Mouse (Mus musculus): Measurements from ENCODE around the gene Tmem97. TPM values are rescaled to one million over a fixed set of nuclear protein-coding genes. Genes with fewer than 3 reads are reported as not detected.

The Tmem97 gene
- total RNA-seq, 2 experiments from 2014 or later, result 21.7 to 22.8 TPM

DNA sequence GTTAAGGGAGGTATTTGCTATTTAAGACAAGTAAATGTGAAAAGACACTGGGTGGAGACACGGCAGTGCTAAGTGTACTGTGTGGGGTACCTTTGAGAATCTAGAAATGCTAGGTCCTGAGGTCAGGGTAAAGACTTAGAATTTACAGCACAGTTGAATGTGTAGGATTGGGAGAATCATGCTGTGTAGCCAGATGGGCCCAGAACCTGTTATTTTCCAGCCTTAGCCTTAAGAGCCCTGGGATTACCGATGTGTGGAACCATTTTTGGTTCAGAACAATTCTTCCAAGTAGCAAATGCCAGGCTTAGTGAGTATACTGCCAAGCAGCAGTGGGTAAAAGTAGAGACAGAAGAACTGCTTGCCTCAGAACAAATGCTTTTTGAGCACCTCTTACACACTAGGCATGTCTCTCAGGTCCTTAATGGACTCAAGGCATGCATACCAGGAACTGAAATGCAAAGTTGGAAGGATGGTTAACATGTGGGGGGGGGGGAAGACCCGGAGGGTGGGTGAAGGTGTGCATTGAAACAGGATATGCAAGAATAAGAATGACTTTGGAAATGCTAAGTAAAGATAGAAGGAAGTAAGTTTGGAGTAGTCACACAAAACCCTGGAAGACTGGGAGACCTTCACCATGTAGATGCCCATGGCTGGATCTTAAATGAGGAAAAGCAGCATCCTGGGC, 37.3 kb downstream of the Tmem97 start:
- no peak for DNase-seq (ENCODE audit: low spot score in 2 of 2)

DNA sequence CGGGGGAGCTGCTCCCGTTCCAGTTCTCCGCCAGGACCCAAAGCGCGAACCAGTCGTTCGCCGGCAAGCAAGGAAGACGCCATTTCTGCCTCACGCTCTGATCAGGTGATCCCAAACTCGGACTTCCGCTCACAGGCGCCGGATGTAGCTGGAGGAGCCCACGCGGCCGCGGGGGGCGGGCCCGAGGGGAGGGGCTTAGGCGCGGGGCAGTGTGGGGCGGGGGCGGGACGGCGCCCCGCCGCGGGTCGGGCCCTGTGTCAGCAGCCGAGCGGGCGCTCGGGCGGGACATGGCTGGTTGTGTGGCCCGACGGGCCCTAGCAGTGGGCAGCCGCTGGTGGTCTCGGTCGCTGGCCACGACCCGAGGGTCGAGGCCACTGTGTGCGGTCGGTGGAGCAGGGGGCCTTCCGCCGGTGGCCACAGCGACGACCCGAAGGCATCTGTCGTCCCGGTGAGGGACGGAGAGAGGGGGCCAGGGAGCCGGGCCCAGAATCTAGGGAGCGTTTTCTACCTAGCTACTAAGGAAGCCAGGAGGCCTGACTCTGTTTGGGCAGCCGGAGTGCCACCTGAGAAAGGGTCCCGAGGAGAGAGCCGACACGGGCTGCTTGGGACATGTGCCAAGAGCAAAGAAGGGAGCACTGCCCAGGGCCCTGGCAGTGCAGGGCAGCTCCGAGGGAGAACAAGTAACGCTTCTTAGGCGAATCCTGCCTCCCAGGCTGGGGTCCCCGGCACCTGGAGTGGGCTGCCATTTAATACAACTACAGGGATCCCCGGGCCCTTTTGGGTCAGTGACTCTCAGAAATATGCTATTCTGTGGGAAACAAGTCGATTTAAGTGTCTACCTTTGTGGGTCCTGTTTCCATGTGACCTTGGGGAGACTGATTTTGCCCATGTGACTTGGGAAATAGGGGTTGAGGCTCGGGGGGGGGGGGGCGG, 38.3 kb downstream of the Tmem97 start, which contains the start of the genes Tmem199 and Poldip2:
Gene Tmem199 (minus strand): TSS at position 148 of the 933 bp plus-strand sequence.
Gene Poldip2 (plus strand): TSS at position 169 of the 933 bp plus-strand sequence.
- peak; percentile 81 to 86 for DNase-seq (ENCODE audit: low spot score in 2 of 2)

DNA sequence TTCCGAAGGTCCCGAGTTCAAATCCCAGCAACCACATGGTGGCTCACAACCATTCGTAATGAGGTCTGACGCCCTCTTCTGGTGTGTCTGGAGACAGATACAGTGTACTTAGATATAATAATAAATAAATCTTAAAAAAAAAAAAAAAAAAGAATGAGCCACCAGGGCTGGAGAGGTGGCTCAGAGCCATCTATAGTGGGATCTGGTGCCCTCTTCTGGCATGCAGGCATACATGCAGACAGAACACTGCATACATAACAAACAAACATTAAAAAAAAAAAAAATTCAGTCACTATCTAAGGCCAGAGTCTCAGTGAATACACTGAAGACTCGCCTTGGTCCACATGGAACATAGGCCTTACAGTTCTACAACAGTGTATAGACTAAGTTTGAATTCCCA, 41.4 kb downstream of the Tmem97 start:
- DNase-seq (ENCODE audit: low spot score in 2 of 2), result no peak

DNA sequence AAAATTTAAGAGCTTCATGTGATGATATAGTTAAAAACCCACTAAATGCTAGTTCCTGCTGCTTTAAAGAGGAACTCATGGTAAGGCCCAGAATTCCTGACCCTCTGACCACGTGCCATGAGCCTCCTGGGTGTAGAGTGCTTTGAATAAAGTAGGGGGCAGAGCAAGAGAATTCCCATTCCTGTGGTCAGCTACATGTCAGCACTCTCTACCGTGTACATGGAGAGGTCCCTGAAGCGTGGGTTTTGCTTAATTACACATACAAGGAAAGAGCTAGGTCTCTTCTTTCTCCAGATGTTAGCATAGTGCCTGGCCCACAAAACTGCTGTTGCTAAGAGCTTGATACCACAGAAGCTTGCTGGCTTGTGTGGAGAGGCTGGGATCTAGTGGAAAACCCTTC, 45.1 kb downstream of the Tmem97 start:
- DNase-seq (ENCODE audit: low spot score in 2 of 2), result no peak

DNA sequence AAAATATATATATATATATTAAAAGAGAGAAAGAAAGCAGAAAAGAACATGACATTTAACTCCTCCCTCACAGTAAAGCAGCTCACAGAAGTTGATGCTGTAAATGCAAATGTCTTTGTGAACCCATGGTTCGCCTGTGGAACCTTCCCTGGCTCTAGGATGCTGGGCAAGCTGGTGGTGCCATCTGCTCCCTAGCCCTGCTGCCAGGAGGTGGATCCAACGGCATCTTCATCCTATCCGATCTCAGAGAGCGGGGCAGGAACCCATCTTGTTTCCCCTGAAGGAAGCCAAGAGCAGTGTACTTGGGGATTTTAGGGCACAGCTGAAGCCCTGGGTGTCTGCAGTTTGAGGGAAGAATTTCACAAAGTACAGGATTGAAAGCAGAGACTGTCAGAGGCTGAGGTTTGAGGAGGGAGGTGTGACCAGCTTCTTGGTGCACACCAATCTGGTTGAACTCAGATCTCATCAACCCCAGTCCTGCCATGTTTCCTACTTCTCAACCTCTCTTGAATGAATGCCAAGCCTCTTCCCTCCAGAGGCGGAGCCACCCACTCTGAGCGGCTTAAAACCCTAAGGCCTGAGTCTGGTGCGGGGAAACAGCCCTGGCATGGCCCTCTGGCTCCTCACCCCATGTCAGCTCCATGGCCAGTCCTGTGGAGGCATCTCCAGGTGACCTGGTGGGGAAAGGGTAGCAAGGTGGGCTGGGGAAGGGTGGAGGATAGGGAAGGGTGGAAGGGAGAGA, 47.5 kb downstream of the Tmem97 start, which contains the start of gene Sebox:
Gene Sebox (plus strand): TSS at position 539 of the 742 bp plus-strand sequence.
- peak; percentile 43 to 55 for DNase-seq (ENCODE audit: low spot score in 2 of 2)

DNA sequence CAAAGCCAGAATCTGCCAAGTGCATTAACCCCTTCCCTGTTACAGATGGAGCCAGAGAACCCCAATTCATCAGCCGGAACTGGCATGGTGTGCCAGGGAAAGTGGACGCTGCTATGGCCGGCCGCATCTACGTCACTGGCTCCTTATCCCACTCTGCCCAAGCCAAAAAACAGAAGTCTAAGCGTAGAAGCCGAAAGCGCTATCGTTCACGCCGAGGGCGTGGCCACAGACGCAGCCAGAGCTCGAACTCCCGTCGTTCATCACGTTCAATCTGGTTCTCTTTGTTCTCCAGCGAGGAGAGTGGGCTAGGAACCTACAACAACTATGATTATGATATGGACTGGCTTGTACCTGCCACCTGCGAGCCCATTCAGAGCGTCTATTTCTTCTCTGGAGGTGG, 49.0 kb downstream of the Tmem97 start:
- DNase-seq (ENCODE audit: low spot score in 2 of 2), result no peak

DNA sequence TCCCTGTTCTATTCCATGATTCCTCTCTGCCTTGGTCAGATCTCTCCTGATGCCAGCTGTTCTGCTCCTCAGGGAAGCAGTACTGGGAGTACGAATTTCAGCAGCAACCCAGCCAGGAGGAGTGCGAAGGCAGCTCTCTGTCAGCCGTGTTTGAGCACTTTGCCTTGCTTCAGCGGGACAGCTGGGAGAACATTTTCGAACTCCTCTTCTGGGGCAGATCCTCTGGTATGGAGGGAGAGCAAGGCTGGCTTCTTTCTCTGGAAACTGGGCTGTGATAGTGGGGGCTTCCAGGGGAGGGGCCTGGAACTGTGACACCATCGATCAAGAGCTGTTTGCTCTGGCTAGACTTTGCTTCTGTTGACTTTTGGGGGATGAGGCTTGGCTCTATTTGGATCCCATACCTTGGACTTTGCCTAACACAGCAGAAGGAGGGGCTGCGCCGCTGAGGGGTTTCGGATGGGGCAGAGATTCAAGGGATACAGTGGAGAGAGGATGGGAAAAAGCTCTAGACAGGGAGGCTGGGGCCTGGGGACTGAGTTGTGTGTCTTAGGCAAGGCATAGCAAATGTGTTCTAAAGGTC, 49.9 kb downstream of the Tmem97 start:
- DNase-seq (ENCODE audit: low spot score in 2 of 2), result no peak

DNA sequence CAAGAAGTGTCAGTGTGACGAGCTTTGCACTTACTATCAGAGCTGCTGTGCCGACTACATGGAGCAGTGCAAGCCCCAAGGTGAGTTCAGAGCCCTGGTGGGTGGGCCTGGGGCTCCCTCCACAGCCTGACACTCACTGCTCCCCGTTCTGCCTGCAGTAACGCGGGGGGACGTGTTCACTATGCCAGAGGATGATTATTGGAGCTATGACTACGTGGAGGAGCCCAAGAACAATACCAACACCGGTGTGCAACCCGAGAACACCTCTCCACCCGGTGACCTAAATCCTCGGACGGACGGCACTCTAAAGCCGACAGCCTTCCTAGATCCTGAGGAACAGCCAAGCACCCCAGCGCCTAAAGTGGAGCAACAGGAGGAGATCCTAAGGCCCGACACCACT, 51.0 kb downstream of the Tmem97 start:
- DNase-seq (ENCODE audit: low spot score in 2 of 2), result no peak

DNA sequence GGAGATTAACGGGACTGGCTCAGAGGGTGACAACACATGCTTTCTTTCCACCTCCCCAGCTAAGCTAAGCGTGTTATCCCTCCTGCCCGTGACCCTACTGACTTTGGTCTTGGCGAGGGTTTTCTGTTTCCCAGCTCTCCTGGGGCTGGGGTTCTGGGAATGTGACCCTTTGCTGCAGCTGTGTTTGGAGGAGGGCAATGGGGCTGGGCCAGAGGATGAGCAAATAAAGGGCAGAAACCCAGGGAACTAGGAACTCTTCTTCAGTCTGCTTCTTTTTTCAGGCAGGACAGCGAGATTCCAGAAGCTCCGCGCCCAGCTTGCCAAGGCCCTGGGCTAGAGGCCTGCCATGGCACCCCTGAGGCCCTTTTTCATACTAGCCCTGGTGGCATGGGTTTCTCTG, 51.6 kb downstream of the Tmem97 start, which contains the start of gene Vtn:
Gene Vtn (plus strand): TSS at position 88 of the 400 bp plus-strand sequence.
- no peak for DNase-seq (ENCODE audit: low spot score in 2 of 2)

DNA sequence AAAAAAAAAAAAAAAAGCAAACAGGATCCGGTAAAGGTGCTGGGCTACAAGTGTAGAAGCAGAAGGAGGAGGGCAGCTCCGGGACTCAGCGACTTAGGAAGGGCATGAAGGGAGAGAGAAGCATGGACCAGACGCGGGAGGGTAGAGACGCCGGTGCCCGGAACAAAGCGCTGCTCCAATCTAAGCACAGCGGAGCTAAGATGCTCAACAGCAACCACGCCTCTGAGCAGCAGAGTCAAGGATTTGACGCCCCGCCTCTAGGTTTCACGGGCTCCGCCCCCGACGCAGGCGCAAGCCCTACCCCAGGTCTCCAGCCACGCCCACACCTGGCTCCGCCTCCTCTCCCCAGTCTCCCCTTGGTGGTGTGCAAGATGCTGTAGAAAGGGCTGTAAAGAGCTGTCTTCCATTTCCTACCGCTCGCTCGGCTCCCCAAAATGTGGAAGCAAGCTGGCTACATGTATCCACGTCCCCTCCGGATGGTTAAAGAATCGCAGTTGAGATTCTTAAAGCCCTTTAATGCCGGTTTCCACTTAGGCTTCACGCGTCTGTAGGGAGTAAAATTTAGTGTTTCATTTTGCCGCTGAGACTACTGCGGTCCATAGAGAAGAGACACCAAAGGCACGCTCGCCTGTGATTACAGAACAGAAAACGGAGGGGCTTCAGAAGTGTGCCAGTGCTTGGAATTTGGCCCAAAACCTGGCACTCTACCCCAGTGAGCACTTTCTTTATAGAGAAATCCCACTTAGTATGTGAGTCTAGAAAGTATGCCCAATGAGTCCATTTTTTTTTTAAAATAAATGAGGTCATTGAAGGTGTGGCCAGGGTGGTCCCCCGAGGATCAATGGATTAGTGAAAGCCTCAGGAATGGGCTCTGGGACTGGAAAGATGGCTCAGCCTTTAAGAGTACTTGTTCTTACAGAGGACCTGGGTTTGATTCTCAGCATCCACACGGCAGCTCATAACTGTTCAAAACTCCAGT, 52.7 kb downstream of the Tmem97 start, which contains the start of gene Sarm1:
Gene Sarm1 (minus strand): TSS at position 211 of the 979 bp plus-strand sequence.
- peak; percentile 95 to 96 for DNase-seq (ENCODE audit: low spot score in 2 of 2)

DNA sequence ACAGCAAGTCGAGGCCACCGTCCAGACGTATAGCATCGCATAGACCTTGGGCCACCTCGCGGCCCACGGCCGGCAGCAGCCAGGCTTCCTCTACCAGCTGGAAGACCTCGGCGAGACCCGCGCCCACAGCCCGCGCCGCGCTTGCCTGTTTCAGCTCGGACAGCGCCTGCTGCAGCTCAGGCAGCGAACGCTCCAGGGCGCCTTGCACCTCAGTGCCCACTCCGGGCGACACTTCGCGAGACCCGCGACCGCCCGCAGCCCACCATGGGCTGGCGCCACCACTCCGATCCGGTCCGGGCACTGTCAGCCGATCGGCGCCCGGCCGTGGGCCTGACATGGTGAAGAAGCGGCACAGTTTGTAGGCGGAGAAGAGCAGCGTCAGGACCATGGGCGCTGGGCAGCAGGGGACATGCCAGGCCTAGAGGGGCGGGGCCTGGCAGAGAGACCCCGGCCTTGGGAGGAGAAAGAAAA, 53.5 kb downstream of the Tmem97 start:
- peak; percentile 58 to 69 for DNase-seq (ENCODE audit: low spot score in 2 of 2)

DNA sequence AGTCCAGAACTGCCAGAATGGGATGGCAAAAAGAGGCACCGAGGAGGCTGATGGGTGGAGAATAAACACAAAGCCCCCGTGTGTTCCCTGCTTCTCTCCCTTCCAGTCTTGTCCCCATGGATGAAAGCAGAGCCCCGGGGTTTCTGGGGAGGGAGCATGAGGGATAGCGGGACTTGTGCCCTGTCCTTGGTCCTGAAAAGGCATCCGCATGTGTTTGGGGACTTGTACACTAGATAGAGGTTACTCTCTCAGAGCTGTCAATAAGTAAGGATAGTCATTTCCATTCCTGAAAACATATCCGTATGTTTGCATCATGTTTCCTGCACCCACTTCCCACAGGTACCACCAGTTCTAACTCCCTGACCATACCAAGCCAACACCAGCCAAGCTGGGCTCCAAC, 54.7 kb downstream of the Tmem97 start:
- DNase-seq (ENCODE audit: low spot score in 2 of 2), result no peak

Other genes starting within 250 kb of the Tmem97 start
- 1 to 10 TPM; 6.5 to 7.1 TPM for gene Spag5, start 249.2 kb downstream of the Tmem97 start, total RNA-seq (2021)
- 100 to 1,000 TPM; 396 to 461 TPM for gene Aldoc, start 227.8 kb downstream of the Tmem97 start, total RNA-seq (2021)
- gene Pigs, start 222.4 kb downstream of the Tmem97 start, total RNA-seq (2021), result 10 to 100 TPM; 75.0 to 75.9 TPM
- gene Unc119, start 207.3 kb downstream of the Tmem97 start, total RNA-seq (2021), result 10 to 100 TPM; 37.6 to 39.0 TPM
- not detected for gene Foxn1, start 164.2 kb downstream of the Tmem97 start, total RNA-seq (2021)
- gene Slc13a2, start 128.6 kb downstream of the Tmem97 start, total RNA-seq (2021), result not detected
- 10 to 100 TPM; 10.7 to 13.0 TPM for gene Slc46a1, start 85.1 kb downstream of the Tmem97 start, total RNA-seq (2021)
- 10 to 100 TPM; 55.9 to 59.0 TPM for gene Sarm1, start 53.0 kb downstream of the Tmem97 start, total RNA-seq (2021)
- gene Vtn, start 51.7 kb downstream of the Tmem97 start, total RNA-seq (2021), result 10 to 100 TPM; 65.7 to 66.3 TPM
- 1 to 10 TPM; 2.4 to 3.1 TPM for gene Sebox, start 47.3 kb downstream of the Tmem97 start, total RNA-seq (2021)
- 10 to 100 TPM; 34.2 to 40.6 TPM for gene Tmem199, start 38.6 kb downstream of the Tmem97 start, total RNA-seq (2021)
- gene Poldip2, start 38.6 kb downstream of the Tmem97 start, total RNA-seq (2021), result 100 to 1,000 TPM; 116 to 126 TPM
- 10 to 100 TPM; 46.3 to 47.5 TPM for gene Tnfaip1, start 14.4 kb downstream of the Tmem97 start, total RNA-seq (2021)
- 10 to 100 TPM; 74.0 to 76.6 TPM for gene Ift20, start 14.4 kb downstream of the Tmem97 start, total RNA-seq (2021)
- gene Nlk, start 146.6 kb upstream of the Tmem97 start, total RNA-seq (2021), result 10 to 100 TPM; 36.9 to 41.9 TPM
- gene Ccnq, start 201.0 kb upstream of the Tmem97 start, total RNA-seq (2021), result 10 to 100 TPM; 16.2 to 19.4 TPM

Measured in layer of hippocampus, postnatal 10 days (tissue).